Mouse (Mus musculus) cerebellum, adult 9-11 months (tissue): ENCODE data around the gene Aldh8a1.
A peak's percentile ranks its signal among the peaks of the same experiment; 100 is the strongest.
"Not testable (repeated sequence)": the region's sequence is repeated elsewhere in the genome, so short reads cannot be mapped to it uniquely, and the experiment has no call there.

Source experiments
- DNase-seq: peaks from one replicate; pipeline ENCODE4 v3.0.0; 2022

Gene Aldh8a1

GRCm38 (mm10) chr10:21369586-21369985 lies 7.5 kb upstream of the Aldh8a1 start:
- no peak for DNase-seq

- DNase-seq: no peak
Observed at GRCm38 (mm10) chr10:21372271-21372670, 4.8 kb upstream of the Aldh8a1 start.

- no peak for DNase-seq
Observed at GRCm38 (mm10) chr10:21378196-21378944, 1.3 kb downstream of the Aldh8a1 start.

GRCm38 (mm10) chr10:21382914-21383313 lies 5.8 kb downstream of the Aldh8a1 start:
- DNase-seq: peak; percentile 19

- no peak for DNase-seq
Observed at GRCm38 (mm10) chr10:21385111-21385663, 8.1 kb downstream of the Aldh8a1 start.

GRCm38 (mm10) chr10:21389075-21389474 lies 12.0 kb downstream of the Aldh8a1 start:
- no peak for DNase-seq

GRCm38 (mm10) chr10:21390440-21390839 lies 13.3 kb downstream of the Aldh8a1 start:
- no peak for DNase-seq

GRCm38 (mm10) chr10:21391286-21391685 lies 14.2 kb downstream of the Aldh8a1 start:
- no peak for DNase-seq

- DNase-seq: no peak
Observed at GRCm38 (mm10) chr10:21393390-21393789, 16.3 kb downstream of the Aldh8a1 start.

- DNase-seq: no peak
Observed at GRCm38 (mm10) chr10:21395426-21396139, 18.5 kb downstream of the Aldh8a1 start.

- not testable (repeated sequence) for DNase-seq
Observed at GRCm38 (mm10) chr10:21398873-21399425, 21.9 kb downstream of the Aldh8a1 start.

- DNase-seq: no peak
Observed at GRCm38 (mm10) chr10:21399622-21400021, 22.5 kb downstream of the Aldh8a1 start.

- DNase-seq: no peak
Observed at GRCm38 (mm10) chr10:21400031-21400430, 22.9 kb downstream of the Aldh8a1 start.

GRCm38 (mm10) chr10:21400453-21400852 lies 23.4 kb downstream of the Aldh8a1 start:
- no peak for DNase-seq

GRCm38 (mm10) chr10:21401259-21401658 lies 24.2 kb downstream of the Aldh8a1 start:
- no peak for DNase-seq

- no peak for DNase-seq
Observed at GRCm38 (mm10) chr10:21404822-21405221, 27.7 kb downstream of the Aldh8a1 start.

- DNase-seq: peak; percentile 29
Observed at GRCm38 (mm10) chr10:21405707-21406534, 28.8 kb downstream of the Aldh8a1 start.

- no peak for DNase-seq
Observed at GRCm38 (mm10) chr10:21410711-21411110, 33.6 kb downstream of the Aldh8a1 start.

- no peak for DNase-seq
Observed at GRCm38 (mm10) chr10:21411621-21412205, 34.6 kb downstream of the Aldh8a1 start.

GRCm38 (mm10) chr10:21415031-21415430 lies 37.9 kb downstream of the Aldh8a1 start:
- no peak for DNase-seq

- no peak for DNase-seq
Observed at GRCm38 (mm10) chr10:21416184-21416583, 39.1 kb downstream of the Aldh8a1 start.

- DNase-seq: no peak
Observed at GRCm38 (mm10) chr10:21419188-21419587, 42.1 kb downstream of the Aldh8a1 start.
